Comparison of ENCODE assay signal across 8 mouse cellular contexts in the genomic region with DNA sequence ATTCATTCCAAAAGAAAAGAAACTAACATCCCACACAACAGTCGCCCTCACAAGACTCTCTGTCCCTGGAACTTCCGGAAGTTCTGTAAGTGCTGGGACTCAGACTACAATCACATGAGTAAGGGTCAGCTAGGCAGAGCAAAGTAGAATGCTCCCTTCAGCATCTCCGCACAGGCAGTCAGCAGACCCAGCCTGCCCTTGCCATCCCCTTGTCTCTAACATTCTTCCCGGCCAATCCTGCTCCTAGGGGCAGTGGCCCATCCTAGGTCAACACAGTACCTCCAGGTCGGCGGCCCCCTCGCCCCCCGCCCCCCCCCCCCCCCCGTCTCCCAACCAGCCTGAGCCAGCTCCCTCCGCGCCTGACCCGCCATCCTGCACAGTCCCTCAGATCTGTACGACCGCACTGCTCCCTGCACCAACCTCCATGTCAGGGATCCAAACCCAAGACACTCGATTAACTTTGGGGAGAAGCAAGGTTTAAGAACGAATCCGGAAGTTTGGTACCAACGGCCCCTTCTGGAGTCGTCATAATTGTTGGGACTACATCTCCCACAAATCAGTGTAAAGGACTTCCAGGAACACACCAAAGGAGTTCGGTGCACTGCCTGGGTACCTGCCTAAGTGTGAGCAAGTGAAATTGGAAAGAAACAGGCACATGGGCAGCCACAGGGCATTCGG. TPM values are rescaled to one million over a fixed set of nuclear protein-coding genes. Genes with fewer than 3 reads are reported as not detected.
DNase-seq lines count a peak whose midpoint lies in the region; ATAC-seq and TF ChIP-seq lines count a peak whose summit lies in the region.

Gene Zfp65 (minus strand): TSS at position 533 of the 678 bp plus-strand sequence.

- peak; percentile 68 for ATAC-seq in megakaryocyte, adult 5-6 weeks (ENCODE audit: poor library complexity, severe bottlenecking)

- no peak within 1 kb of the TSS for H3K27ac ChIP-seq in cortical plate, adult 2 months (ENCODE audit: insufficient read depth, low read length)

- no peak for TF ChIP-seq POLR2A in cortical plate, adult 2 months (IDR thresholded peaks at IDR 0.05; ENCODE audit: extremely low read depth, insufficient read depth, low read length)

- peak; percentile 73 for DNase-seq in adipocyte (ENCODE audit: low spot score)
- DNase-seq in gastrocnemius, postnatal 10 days = peak; percentile 12
- DNase-seq in hindlimb bud, embryonic 11.5 days (ENCODE audit: extremely low spot score, low read depth, low spot score) = peak; percentile 22
- DNase-seq in left cerebral cortex, adult 9 months (ENCODE audit: low spot score in 2 of 2) = peak; percentile 50 to 67
- peak; percentile 69 to 75 for DNase-seq in right cerebral cortex, adult 2 months (ENCODE audit: low spot score in 2 of 2)
- DNase-seq in yolk sac, embryonic 10.5 days (ENCODE audit: low spot score) = peak; percentile 56

- no peak for TF ChIP-seq CTCF in cortical plate, adult 2 months (IDR thresholded peaks at IDR 0.05; ENCODE audit: extremely low read depth, insufficient read depth, low read length)

- H3K4me3 ChIP-seq in cortical plate, adult 2 months (ENCODE audit: insufficient read depth, low read length) = peak within 1 kb of the TSS; percentile 93

- H3K4me1 ChIP-seq in cortical plate, adult 2 months (ENCODE audit: control insufficient read depth, insufficient read depth, low read length) = peaks cover 3% of the 10 kb centered on the region

RNA-seq across cellular contexts. Expression of gene Zfp65, which starts in this region (rescaled TPM):
- 4.8 and 5.1 TPM in 2 replicates for polyA plus RNA-seq in cortical plate, adult 2 months (2012; rRNA removed)
- 1 to 10 TPM; 4.6 to 5.9 TPM for total RNA-seq in gastrocnemius, postnatal 10 days (2021)
- 11.0 and 17.1 TPM in 2 replicates for total RNA-seq in megakaryocyte, adult 5-6 weeks (2015)
- total RNA-seq in megakaryocyte, adult 5-6 weeks (2017) = 14.0 and 15.9 TPM in 2 replicates

Comparison
In these comparisons a context has a peak if more than half of its experiments do, and no peak if none do; other contexts are left out.
1. DNase-seq: peak in every context shown above with its lines; median percentile 73 in adipocyte; 72 in right cerebral cortex, adult 2 months; 58 in left cerebral cortex, adult 9 months; 56 in yolk sac, embryonic 10.5 days; 22 in hindlimb bud, embryonic 11.5 days; 12 in gastrocnemius, postnatal 10 days.